Mouse (Mus musculus): ENCODE data around the gene Srrm4. TPM values are rescaled to one million over a fixed set of nuclear protein-coding genes. Genes with fewer than 3 reads are reported as not detected.

The Srrm4 gene
- polyA plus RNA-seq, 1 experiment from 2014 or later, result 32.0 TPM

DNA sequence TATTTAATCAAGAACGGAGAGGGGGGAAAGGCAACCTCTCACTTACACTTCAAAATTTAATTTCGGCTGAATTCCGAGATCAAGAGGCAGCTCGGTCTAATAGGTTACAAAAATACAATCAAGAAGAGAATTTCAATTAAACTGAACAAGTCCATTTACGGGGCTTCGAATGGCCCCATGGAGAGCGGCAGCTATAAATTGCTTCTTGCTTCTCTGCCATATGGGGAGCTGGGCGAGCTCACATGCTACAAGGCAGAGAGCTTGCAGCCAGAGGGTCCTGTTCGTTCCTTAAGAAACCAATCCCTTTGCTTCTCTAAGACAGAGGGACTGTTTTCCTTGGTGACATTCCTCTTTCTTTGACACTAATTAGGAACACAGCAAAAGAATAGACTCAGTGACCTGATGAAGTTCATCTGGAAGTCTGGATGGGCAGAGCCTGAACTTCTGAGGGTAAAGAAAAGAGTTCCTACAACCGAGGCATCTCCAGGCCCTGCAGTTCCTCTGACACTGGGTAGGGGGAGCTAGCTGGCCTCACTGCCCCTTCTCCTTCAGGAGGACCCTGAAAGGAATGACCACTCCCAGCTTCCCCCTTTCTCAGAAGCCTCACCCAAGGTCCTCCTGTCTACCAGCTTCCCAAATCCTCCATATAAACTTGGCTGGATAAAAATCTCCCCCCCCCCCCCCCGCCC, 130.1 kb downstream of the Srrm4 start:
- H3K36me3 ChIP-seq (ENCODE audit: control insufficient read depth, insufficient read depth, low read length), result peaks cover 8% of the 10 kb centered on the region
- 49% methylated on average over 11 of the region's 11 CpGs for WGBS
- peak; percentile 55 for DNase-seq (ENCODE audit: low spot score)
- no peaks in the 10 kb centered on the region for H3K27me3 ChIP-seq (ENCODE audit: control insufficient read depth, insufficient read depth, low read length)
- no peak overlapping the region for H3K9ac ChIP-seq (ENCODE audit: low read depth, low read length)
- H3K4me1 ChIP-seq (replicated peaks; ENCODE audit: control insufficient read depth, insufficient read depth, low read length), result no peaks in the 10 kb centered on the region
- H3K4me2 ChIP-seq (replicated peaks; ENCODE audit: low read depth, low read length), result no peak overlapping the region
- no peaks in the 10 kb centered on the region for H3K9me3 ChIP-seq (ENCODE audit: control insufficient read depth, low read length)
- no peak overlapping the region for H3K4me3 ChIP-seq (ENCODE audit: low read depth, low read length)
- ATAC-seq (ENCODE audit: low FRiP score), result no peak
- H3K27ac ChIP-seq (ENCODE audit: low read depth, low read length), result no peak overlapping the region

DNA sequence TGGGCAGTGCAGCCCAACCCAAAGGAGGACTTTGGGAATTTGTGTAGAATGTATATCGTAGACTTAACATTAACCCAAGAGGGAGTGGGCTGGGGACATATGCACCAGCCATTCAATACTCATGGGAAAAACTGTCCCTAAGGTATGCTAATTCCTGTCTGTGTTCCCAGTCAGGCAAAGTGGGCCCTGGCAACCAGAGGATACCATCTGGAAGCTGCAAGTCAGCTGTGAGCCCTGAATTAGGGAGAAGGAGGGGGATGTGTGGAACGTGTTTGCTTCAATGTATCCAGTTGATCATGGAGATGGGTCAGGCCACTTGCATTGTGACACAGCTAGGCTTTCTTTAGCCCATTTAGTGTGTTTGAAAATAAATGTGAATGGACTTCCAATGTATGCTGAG, 131.6 kb downstream of the Srrm4 start:
- Histone ChIP-seq H3K27ac (ENCODE audit: low read depth, low read length) (no peak overlapping the region), H3K4me2 (replicated peaks; ENCODE audit: low read depth, low read length) (no peak overlapping the region), H3K36me3 (ENCODE audit: control insufficient read depth, insufficient read depth, low read length) (no peaks in the 10 kb centered on the region), H3K27me3 (ENCODE audit: control insufficient read depth, insufficient read depth, low read length) (no peaks in the 10 kb centered on the region), H3K4me3 (ENCODE audit: low read depth, low read length) (no peak overlapping the region), H3K9ac (ENCODE audit: low read depth, low read length) (no peak overlapping the region), H3K9me3 (ENCODE audit: control insufficient read depth, low read length) (no peaks in the 10 kb centered on the region), H3K4me1 (replicated peaks; ENCODE audit: control insufficient read depth, insufficient read depth, low read length) (no peaks in the 10 kb centered on the region)
- 62% methylated on average over 2 of the region's 2 CpGs for WGBS
- ATAC-seq (ENCODE audit: low FRiP score), result no peak
- DNase-seq (ENCODE audit: low spot score), result no peak

DNA sequence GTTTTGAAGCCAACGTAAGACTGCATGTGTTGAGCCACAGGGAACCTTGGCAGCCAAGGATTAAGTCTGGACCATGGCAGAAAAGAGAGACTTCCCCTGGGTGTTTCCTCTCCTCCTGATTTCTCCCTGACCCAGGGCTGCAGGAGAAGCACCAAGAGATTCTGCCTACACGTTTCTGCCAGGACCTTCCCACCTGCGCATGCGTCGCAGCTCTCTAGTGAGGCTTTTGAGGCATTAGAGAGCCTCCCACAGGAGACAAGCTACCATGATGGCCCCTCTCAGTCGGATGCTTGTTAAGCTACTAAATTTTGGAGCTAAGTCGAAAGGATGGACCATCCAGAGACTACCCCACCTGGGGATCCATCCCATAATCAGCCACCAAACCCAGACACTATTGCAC, 133.8 kb downstream of the Srrm4 start:
- H3K4me3 ChIP-seq (ENCODE audit: low read depth, low read length), result no peak overlapping the region
- WGBS, result 89% methylated on average over 7 of the region's 7 CpGs
- ATAC-seq (ENCODE audit: low FRiP score), result no peak

DNA sequence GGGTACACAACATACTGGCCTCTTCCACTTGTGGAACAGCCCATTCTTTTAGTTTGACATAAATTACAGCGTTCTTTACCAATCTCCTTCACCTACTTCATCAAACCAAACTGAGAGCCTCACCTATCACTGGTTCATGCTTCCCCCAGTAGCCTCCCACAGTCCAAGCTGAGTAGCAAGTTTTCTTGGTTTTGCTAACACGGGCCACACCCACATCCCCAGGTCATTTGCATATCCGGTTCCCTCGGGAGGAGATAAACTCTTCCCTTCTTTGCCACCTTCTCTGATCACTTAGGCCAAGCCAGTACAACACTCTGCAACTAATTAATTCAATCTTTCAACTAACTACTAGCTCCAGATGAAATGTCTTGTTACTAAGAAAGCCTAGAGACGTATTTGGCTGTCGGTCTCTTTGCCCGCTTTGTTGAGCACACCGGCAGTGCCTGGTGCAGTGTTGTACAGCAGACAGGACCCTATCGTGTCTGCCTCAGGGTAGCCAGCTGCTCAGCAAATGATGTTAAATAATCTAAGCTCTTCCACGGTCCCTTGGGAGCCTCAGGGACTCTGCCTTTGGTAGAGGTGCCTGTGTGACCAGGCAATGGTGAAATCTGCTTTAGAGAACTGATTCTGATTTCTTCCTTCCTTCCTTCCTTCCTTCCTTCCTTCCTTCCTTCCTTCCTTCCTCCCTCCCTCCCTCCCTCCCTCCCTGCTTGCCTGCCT, 134.7 kb downstream of the Srrm4 start:
- no peak overlapping the region for H3K27ac ChIP-seq (ENCODE audit: low read depth, low read length)
- DNase-seq (ENCODE audit: low spot score) (peak; percentile 53), ATAC-seq (ENCODE audit: low FRiP score) (no peak)
- no peak overlapping the region for H3K9ac ChIP-seq (ENCODE audit: low read depth, low read length)
- H3K4me2 ChIP-seq (replicated peaks; ENCODE audit: low read depth, low read length), result no peak overlapping the region
- H3K27me3 ChIP-seq (ENCODE audit: control insufficient read depth, insufficient read depth, low read length), result no peaks in the 10 kb centered on the region
- H3K4me1 ChIP-seq (replicated peaks; ENCODE audit: control insufficient read depth, insufficient read depth, low read length), result no peaks in the 10 kb centered on the region
- H3K4me3 ChIP-seq (ENCODE audit: low read depth, low read length), result no peak overlapping the region
- 33% methylated on average over 10 of the region's 10 CpGs for WGBS
- no peaks in the 10 kb centered on the region for H3K36me3 ChIP-seq (ENCODE audit: control insufficient read depth, insufficient read depth, low read length)
- no peaks in the 10 kb centered on the region for H3K9me3 ChIP-seq (ENCODE audit: control insufficient read depth, low read length)

More for the DNA sequence above, 133.8 kb downstream of the Srrm4 start:
- Histone ChIP-seq H3K4me1 (replicated peaks; ENCODE audit: control insufficient read depth, insufficient read depth, low read length) (no peaks in the 10 kb centered on the region), H3K4me2 (replicated peaks; ENCODE audit: low read depth, low read length) (no peak overlapping the region), H3K27me3 (ENCODE audit: control insufficient read depth, insufficient read depth, low read length) (no peaks in the 10 kb centered on the region), H3K9me3 (ENCODE audit: control insufficient read depth, low read length) (no peaks in the 10 kb centered on the region), H3K27ac (ENCODE audit: low read depth, low read length) (no peak overlapping the region), H3K36me3 (ENCODE audit: control insufficient read depth, insufficient read depth, low read length) (no peaks in the 10 kb centered on the region), H3K9ac (ENCODE audit: low read depth, low read length) (no peak overlapping the region)
- no peak for DNase-seq (ENCODE audit: low spot score)

DNA sequence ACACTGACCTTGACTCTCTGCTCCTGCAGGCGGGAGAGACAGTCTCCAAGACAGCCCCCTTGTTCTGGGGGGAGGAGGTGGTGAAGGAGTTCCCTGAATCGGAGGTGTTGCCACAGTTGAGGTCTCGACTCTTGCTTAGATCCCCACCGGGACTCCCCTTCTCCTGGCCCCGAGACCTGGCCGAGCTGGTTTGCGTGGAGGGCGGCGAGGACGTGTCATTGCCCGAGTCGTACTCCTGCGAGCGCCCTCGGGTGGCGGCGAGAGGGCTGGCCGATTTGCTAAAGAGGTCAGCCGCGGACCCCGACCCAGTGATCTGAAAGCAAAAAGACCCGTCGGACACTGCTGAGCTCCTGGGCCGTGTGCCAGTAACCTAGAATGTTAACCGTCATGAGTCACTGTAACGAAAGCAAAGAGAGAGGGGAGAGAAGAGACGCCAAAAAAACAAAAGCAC, 138.2 kb downstream of the Srrm4 start:
- DNase-seq (ENCODE audit: low spot score) (peak; percentile 67), ATAC-seq (ENCODE audit: low FRiP score) (no peak)
- WGBS, result 6% methylated on average over 27 of the region's 27 CpGs
- Histone ChIP-seq H3K9me3 (ENCODE audit: control insufficient read depth, low read length) (no peaks in the 10 kb centered on the region), H3K36me3 (ENCODE audit: control insufficient read depth, insufficient read depth, low read length) (no peaks in the 10 kb centered on the region), H3K4me3 (ENCODE audit: low read depth, low read length) (no peak overlapping the region), H3K9ac (ENCODE audit: low read depth, low read length) (no peak overlapping the region), H3K4me1 (replicated peaks; ENCODE audit: control insufficient read depth, insufficient read depth, low read length) (no peaks in the 10 kb centered on the region), H3K27ac (ENCODE audit: low read depth, low read length) (no peak overlapping the region), H3K27me3 (ENCODE audit: control insufficient read depth, insufficient read depth, low read length) (no peaks in the 10 kb centered on the region), H3K4me2 (replicated peaks; ENCODE audit: low read depth, low read length) (no peak overlapping the region)

DNA sequence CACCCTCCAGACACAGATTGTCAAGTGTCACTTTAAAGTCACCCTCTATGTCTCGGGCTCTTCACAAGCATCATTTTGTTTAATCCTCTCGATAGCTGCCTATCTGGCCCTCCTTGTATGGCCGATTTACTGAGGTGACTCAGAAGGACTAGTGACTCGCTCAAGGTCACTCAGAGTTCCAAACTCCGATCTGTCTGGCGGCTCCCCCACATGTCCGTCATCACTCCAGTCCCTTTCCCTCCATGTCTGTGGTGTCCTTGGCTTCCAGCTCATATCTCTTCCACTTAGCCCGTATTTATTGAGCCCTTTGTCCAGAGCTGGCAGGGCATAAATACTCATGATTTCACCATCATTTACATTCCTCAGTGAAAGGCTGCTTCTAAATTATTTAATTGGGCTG, 140.7 kb downstream of the Srrm4 start:
- no peak overlapping the region for H3K4me3 ChIP-seq (ENCODE audit: low read depth, low read length)
- no peaks in the 10 kb centered on the region for H3K27me3 ChIP-seq (ENCODE audit: control insufficient read depth, insufficient read depth, low read length)
- no peaks in the 10 kb centered on the region for H3K4me1 ChIP-seq (replicated peaks; ENCODE audit: control insufficient read depth, insufficient read depth, low read length)
- no peaks in the 10 kb centered on the region for H3K9me3 ChIP-seq (ENCODE audit: control insufficient read depth, low read length)
- no peak overlapping the region for H3K9ac ChIP-seq (ENCODE audit: low read depth, low read length)
- no peak overlapping the region for H3K4me2 ChIP-seq (replicated peaks; ENCODE audit: low read depth, low read length)
- WGBS, result 89% methylated on average over 8 of the region's 8 CpGs
- ATAC-seq (ENCODE audit: low FRiP score), result no peak
- DNase-seq (ENCODE audit: low spot score), result no peak
- no peaks in the 10 kb centered on the region for H3K36me3 ChIP-seq (ENCODE audit: control insufficient read depth, insufficient read depth, low read length)
- no peak overlapping the region for H3K27ac ChIP-seq (ENCODE audit: low read depth, low read length)

DNA sequence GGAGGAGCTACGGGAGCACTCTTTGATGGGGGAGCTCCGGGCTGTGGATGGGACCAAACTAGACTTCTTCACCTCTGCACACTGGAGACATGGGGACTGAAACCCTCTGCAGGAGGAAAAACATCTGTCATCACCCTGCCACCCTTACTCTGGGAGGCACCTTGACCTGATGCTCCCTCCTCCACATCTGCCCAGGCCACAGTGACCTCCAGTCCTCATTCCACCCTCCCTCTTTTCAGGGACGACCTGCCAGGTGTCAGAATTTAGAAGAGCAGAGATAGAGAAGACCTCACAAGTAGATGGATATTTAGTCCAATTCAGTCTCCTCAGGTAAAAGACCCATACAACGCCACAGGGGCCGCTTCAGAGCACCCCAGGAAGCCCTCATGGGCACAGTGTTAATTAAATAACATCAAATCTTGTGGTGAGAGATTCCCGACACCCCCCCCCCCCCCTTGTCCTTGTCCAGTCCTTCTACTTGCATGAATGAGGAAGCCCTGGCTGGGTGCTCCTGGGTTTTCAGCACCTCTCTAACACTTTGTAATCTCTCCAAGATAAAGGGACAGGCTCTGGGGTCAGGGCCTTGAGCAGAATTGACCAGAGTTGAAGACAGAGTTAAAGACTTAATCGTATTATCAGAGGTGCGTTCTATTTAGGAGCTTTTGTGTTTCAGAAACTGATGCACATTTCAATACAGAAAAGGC, 141.9 kb downstream of the Srrm4 start:
- Histone ChIP-seq H3K9me3 (ENCODE audit: control insufficient read depth, low read length) (no peaks in the 10 kb centered on the region), H3K4me3 (ENCODE audit: low read depth, low read length) (no peak overlapping the region), H3K9ac (ENCODE audit: low read depth, low read length) (no peak overlapping the region), H3K4me1 (replicated peaks; ENCODE audit: control insufficient read depth, insufficient read depth, low read length) (no peaks in the 10 kb centered on the region), H3K27ac (ENCODE audit: low read depth, low read length) (no peak overlapping the region), H3K27me3 (ENCODE audit: control insufficient read depth, insufficient read depth, low read length) (no peaks in the 10 kb centered on the region), H3K4me2 (replicated peaks; ENCODE audit: low read depth, low read length) (no peak overlapping the region), H3K36me3 (ENCODE audit: control insufficient read depth, insufficient read depth, low read length) (no peaks in the 10 kb centered on the region; the same call in 1 of the 2 replicates)
- 72% methylated on average over 8 of the region's 8 CpGs for WGBS
- DNase-seq (ENCODE audit: low spot score) (no peak), ATAC-seq (ENCODE audit: low FRiP score) (no peak)

DNA sequence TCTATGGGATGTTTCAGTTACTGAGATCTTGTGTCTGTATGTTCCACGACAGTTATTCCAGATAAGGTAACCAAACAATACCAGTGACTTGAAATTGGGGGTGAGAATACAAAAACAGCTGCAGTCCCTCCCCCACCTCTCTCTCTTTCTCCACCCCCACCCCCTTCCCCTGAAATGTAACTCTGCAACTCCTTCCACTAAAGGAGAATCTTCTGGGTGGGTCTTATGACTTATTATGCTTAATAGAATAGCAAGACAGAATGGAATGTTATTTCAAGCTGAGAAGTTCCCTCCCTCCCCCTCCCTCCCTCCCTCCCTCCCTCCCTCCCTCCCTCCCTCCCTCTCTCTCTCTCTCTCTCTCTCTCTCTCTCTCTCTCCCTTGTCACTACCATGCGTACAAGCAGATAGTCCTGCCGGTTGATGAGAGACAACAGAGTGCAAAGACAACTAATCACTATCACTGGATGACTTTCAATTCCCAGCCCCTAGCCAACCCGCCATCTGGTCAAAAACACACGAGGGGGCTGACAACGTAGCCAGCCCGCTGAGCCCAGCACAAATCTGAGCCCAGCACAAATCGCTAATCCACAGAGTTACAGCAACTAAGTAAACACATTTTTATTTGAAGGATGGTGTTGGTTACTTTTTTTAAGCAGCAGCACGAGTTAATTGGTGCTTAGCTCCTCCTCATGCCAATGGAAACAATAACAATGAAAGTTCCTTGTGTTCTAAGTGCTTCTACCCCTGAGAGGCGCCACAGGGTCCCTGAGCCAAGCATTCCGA, 143.0 kb downstream of the Srrm4 start:
- H3K27me3 ChIP-seq (ENCODE audit: control insufficient read depth, insufficient read depth, low read length), result no peaks in the 10 kb centered on the region
- no peaks in the 10 kb centered on the region for H3K9me3 ChIP-seq (ENCODE audit: control insufficient read depth, low read length)
- peaks cover under 1% of the 10 kb centered on the region; the same call in 1 of the 2 replicates for H3K36me3 ChIP-seq (ENCODE audit: control insufficient read depth, insufficient read depth, low read length)
- WGBS, result 11% methylated on average over 10 of the region's 11 CpGs
- H3K4me2 ChIP-seq (replicated peaks; ENCODE audit: low read depth, low read length), result no peak overlapping the region
- H3K4me1 ChIP-seq (replicated peaks; ENCODE audit: control insufficient read depth, insufficient read depth, low read length), result no peaks in the 10 kb centered on the region
- H3K4me3 ChIP-seq (ENCODE audit: low read depth, low read length), result no peak overlapping the region
- ATAC-seq (ENCODE audit: low FRiP score) (no peak), DNase-seq (ENCODE audit: low spot score) (no peak)
- H3K27ac ChIP-seq (ENCODE audit: low read depth, low read length), result no peak overlapping the region
- H3K9ac ChIP-seq (ENCODE audit: low read depth, low read length), result no peak overlapping the region
